Mouse (Mus musculus): ENCODE measurements around the gene Spon1.

GRCm38 (mm10) chr7:113737790-113738362 lies 27.9 kb upstream of the Spon1 start:
- no peak for TF ChIP-seq ZC3H11A (IDR thresholded peaks at IDR 0.05; ENCODE audit: low read depth, low read length)
- no peak for TF ChIP-seq MAX (IDR thresholded peaks at IDR 0.05; ENCODE audit: low read length)
- TF ChIP-seq POLR2A (IDR thresholded peaks at IDR 0.05; ENCODE audit: control insufficient read depth in 1 of 2, insufficient read depth in 1 of 2, low read depth in 1 of 2, low read length in 2 of 2, poor library complexity in 1 of 2) = no peak

Measured in MEL (cell line).